Mouse (Mus musculus) forebrain, postnatal 0 days (tissue): ENCODE data around the gene Zic2. TPM values are rescaled to one million over a fixed set of nuclear protein-coding genes. Genes with fewer than 3 reads are reported as not detected.

Experiments
- ATAC-seq: fragments of 200-750 bp; cut with Nextera tagmentation; 2 replicates; pipeline ENCODE4 v1.8.0; 2017; ENCODE audit warnings: mild to moderate bottlenecking, moderate library complexity
- DNase-seq: peaks from one replicate; pipeline ENCODE4 v3.0.0-alpha.2; 2015
- H3K27ac ChIP-seq: fragments of 300-500 bp; sonication (generic); 2 replicates; pipeline ENCODE4 v1.5.1; 2014; ENCODE audit warnings: low read depth, mild to moderate bottlenecking, antibody characterized with exemption, low read length, moderate library complexity, mixed read lengths
- H3K27me3 ChIP-seq: fragments of 300-500 bp; sonication (generic); 2 replicates; pipeline ENCODE4 v1.6.1; 2014; ENCODE audit warnings: mild to moderate bottlenecking, low read length, mixed read lengths; ENCODE audit not compliant: insufficient read depth
- H3K36me3 ChIP-seq: fragments of 300-500 bp; sonication (generic); 2 replicates; pipeline ENCODE4 v1.6.1; 2014; ENCODE audit warnings: mild to moderate bottlenecking, moderate library complexity; ENCODE audit not compliant: insufficient read depth
- H3K4me1 ChIP-seq: fragments of 300-500 bp; sonication (generic); 2 replicates; pipeline ENCODE4 v1.6.1; 2014; ENCODE audit warnings: antibody characterized with exemption; ENCODE audit not compliant: insufficient read depth
- H3K4me2 ChIP-seq: fragments of 300-500 bp; sonication (generic); 2 replicates; pipeline ENCODE4 v1.6.1; 2014; ENCODE audit warnings: low read depth, mild to moderate bottlenecking, moderate library complexity
- H3K4me3 ChIP-seq: fragments of 300-500 bp; sonication (generic); 2 replicates; pipeline ENCODE4 v1.5.1; 2014; ENCODE audit warnings: low read depth, low read length, mixed read lengths
- H3K9ac ChIP-seq: fragments of 300-500 bp; sonication (generic); 2 replicates; pipeline ENCODE4 v1.6.1; 2014; ENCODE audit warnings: mild to moderate bottlenecking
- H3K9me3 ChIP-seq: fragments of 300-500 bp; sonication (generic); 2 replicates; pipeline ENCODE4 v1.6.1; 2016; ENCODE audit warnings: low read length
- CTCF ChIP-seq: sonication (generic); IDR thresholded peaks from 2 replicates; pipeline ENCODE4 v1.5.1; 2016; ENCODE audit warnings: antibody characterized with exemption, control low read depth, low read depth
- WGBS: fragments of 180-500 bp; shearing (Covaris S2); extraction: QIAGEN DNeasy Blood & Tissue Kit; methylation state at CpG from one replicate; pipeline ENCODE4 v1.1.7; 2014; 5-methylcytosine and 5-hydroxymethylcytosine counted together
- polyA plus RNA-seq: library from polyadenylated mRNA; unstranded; fragments of >200 nt; fragmentation: Nextera tagmentation; extraction: Ambion mirVana; gene quantifications from 2 replicates; pipeline ENCODE4 v1.2.1, GENCODE M21; 2015
- total RNA-seq: library from RNA; depleted of rRNA; stranded (reverse); fragments of >200 nt; gene quantifications from 2 replicates; pipeline ENCODE4 v1.2.3, GENCODE M21; 2014; rRNA removed

The Zic2 gene
- total RNA-seq (44.9 and 105 TPM in 2 replicates), polyA plus RNA-seq (9.6 and 16.3 TPM in 2 replicates)

GRCm38 (mm10) chr14:122474891-122475556, at the start of gene Zic2:
Zic2 (plus strand) TSS chr14:122475435.
- H3K4me1 ChIP-seq: no peaks in the 10 kb centered on the region
- DNase-seq (peak; percentile 80), ATAC-seq (peak; percentile 64)
- under 1% methylated on average over 43 of the region's 73 CpGs for WGBS
- peaks cover 6% of the 10 kb centered on the region for H3K27me3 ChIP-seq
- peak within 1 kb of the TSS; percentile 61 for H3K9ac ChIP-seq
- H3K27ac ChIP-seq: peak within 1 kb of the TSS; percentile 87
- H3K36me3 ChIP-seq: no peaks in the 10 kb centered on the region
- H3K9me3 ChIP-seq: no peaks in the 10 kb centered on the region
- no peak for TF ChIP-seq CTCF
- peak within 1 kb of the TSS; percentile 48 for H3K4me3 ChIP-seq
- peak within 1 kb of the TSS; percentile 56 for H3K4me2 ChIP-seq

GRCm38 (mm10) chr14:122426529-122427203, 48.6 kb upstream of the Zic2 start:
- DNase-seq: no peak
- no peak for ATAC-seq
- Histone ChIP-seq H3K4me2 (no peak overlapping the region), H3K27ac (no peak overlapping the region), H3K27me3 (no peaks in the 10 kb centered on the region), H3K4me1 (no peaks in the 10 kb centered on the region), H3K9me3 (no peaks in the 10 kb centered on the region), H3K36me3 (no peaks in the 10 kb centered on the region), H3K4me3 (no peak overlapping the region), H3K9ac (no peak overlapping the region)
- no peak for TF ChIP-seq CTCF
- 57% methylated on average over 10 of the region's 10 CpGs for WGBS

- TF ChIP-seq CTCF: no peak
- Histone ChIP-seq H3K4me1 (no peaks in the 10 kb centered on the region), H3K4me3 (no peak overlapping the region), H3K9me3 (no peaks in the 10 kb centered on the region), H3K27ac (no peak overlapping the region), H3K4me2 (no peak overlapping the region), H3K27me3 (no peaks in the 10 kb centered on the region), H3K9ac (no peak overlapping the region), H3K36me3 (no peaks in the 10 kb centered on the region)
- ATAC-seq: 0 out of 2 replicates have a peak, but pooled peaks have one; percentile 32
- WGBS: 48% methylated on average over 8 of the region's 8 CpGs
- no peak for DNase-seq
These were observed 48.1 kb upstream of the Zic2 start for GRCm38 (mm10) chr14:122427204-122427560.

GRCm38 (mm10) chr14:122427654-122428053, 47.6 kb upstream of the Zic2 start:
- no peaks in the 10 kb centered on the region for H3K4me1 ChIP-seq
- no peak for DNase-seq

GRCm38 (mm10) chr14:122432558-122432957, 42.7 kb upstream of the Zic2 start:
- Histone ChIP-seq H3K36me3 (no peaks in the 10 kb centered on the region), H3K27ac (no peak overlapping the region), H3K4me2 (no peak overlapping the region), H3K9me3 (no peaks in the 10 kb centered on the region), H3K9ac (no peak overlapping the region), H3K27me3 (no peaks in the 10 kb centered on the region), H3K4me1 (no peaks in the 10 kb centered on the region), H3K4me3 (no peak overlapping the region)
- no peak for DNase-seq
- 54% methylated on average over 3 of the region's 3 CpGs for WGBS
- TF ChIP-seq CTCF: no peak
- no peak for ATAC-seq

More at GRCm38 (mm10) chr14:122427654-122428053, 47.6 kb upstream of the Zic2 start:
- no peaks in the 10 kb centered on the region for H3K9me3 ChIP-seq
- H3K27me3 ChIP-seq: no peaks in the 10 kb centered on the region
- H3K4me2 ChIP-seq: no peak overlapping the region
- H3K36me3 ChIP-seq: no peaks in the 10 kb centered on the region
- H3K9ac ChIP-seq: no peak overlapping the region
- H3K4me3 ChIP-seq: no peak overlapping the region
- no peak for ATAC-seq
- TF ChIP-seq CTCF: no peak
- 80% methylated on average over 3 of the region's 3 CpGs for WGBS
- H3K27ac ChIP-seq: no peak overlapping the region

GRCm38 (mm10) chr14:122434039-122434438, 41.2 kb upstream of the Zic2 start:
- Histone ChIP-seq H3K4me1 (no peaks in the 10 kb centered on the region), H3K4me3 (no peak overlapping the region), H3K36me3 (no peaks in the 10 kb centered on the region), H3K9ac (no peak overlapping the region), H3K4me2 (no peak overlapping the region), H3K27me3 (no peaks in the 10 kb centered on the region), H3K27ac (no peak overlapping the region), H3K9me3 (no peaks in the 10 kb centered on the region)
- no peak for ATAC-seq
- DNase-seq: no peak
- no peak for TF ChIP-seq CTCF
- WGBS: 90% methylated on average over 10 of the region's 10 CpGs

GRCm38 (mm10) chr14:122436850-122437249, 38.4 kb upstream of the Zic2 start:
- peak; percentile 37 for DNase-seq
- Histone ChIP-seq H3K27ac (no peak overlapping the region), H3K4me1 (no peaks in the 10 kb centered on the region), H3K4me2 (no peak overlapping the region), H3K4me3 (no peak overlapping the region), H3K9me3 (no peaks in the 10 kb centered on the region), H3K9ac (no peak overlapping the region), H3K36me3 (no peaks in the 10 kb centered on the region), H3K27me3 (no peaks in the 10 kb centered on the region)
- peak; percentile 50; the same call in 1 of the 2 replicates for ATAC-seq
- 42% methylated on average over 10 of the region's 10 CpGs for WGBS
- TF ChIP-seq CTCF: no peak
